Mouse (Mus musculus): ENCODE data around the gene Gpr83.

DNA sequence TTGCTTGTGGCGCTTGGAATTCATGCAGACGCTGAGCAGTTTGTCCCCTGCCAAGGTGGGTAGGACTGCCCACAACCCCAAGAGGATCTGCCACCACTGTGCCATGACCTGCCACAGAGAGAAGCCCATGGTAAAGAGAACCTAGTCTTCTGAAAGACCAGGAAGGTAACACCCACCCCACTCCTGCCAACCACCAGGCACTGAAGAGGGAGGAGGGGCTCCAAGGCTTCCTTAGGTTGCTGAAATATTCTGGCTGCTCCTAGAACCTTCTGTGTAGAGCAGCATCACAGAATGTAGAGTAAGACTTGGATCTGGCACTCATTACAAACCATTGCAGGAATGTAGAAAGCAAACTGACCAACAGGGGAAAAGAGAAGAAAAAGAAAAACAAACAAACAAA, 42.4 kb downstream of the Gpr83 start:
- no peak for TF ChIP-seq CTCF (IDR thresholded peaks at IDR 0.05; ENCODE audit: low read depth, low read length)
- no peak for TF ChIP-seq POLR2A (IDR thresholded peaks at IDR 0.05; ENCODE audit: borderline replicate concordance, low read depth, low read length)
